Comparison of ENCODE assay signal across 13 mouse cellular contexts in the genomic region with DNA sequence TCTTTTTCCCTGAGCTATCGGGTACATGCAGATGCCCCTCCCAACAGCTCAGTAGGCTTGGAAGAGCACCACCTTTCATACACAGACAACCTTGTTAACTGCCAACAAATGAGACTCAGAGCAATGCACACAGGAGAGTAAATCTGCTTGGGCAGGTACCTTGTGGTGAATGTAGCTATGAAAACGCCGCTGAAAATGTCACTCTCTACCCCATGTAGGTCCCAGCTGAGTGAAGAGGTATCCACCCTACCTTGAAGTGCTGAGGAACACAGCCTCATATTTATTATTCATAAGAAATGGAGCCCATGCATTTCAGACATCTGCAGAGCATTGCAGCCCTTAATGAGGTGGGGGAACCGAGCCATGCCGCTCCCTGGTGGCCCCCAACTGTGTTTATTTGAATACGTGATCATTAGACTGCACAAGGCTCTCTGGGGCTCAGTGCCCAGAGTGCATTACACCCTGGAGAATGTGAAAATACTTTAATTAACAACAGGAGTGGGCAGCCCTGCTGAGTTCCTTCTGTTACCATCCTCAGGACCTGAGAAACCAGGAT. TPM values are rescaled to one million over a fixed set of nuclear protein-coding genes. Genes with fewer than 3 reads are reported as not detected.
DNase-seq lines count a peak whose midpoint lies in the region; ATAC-seq and TF ChIP-seq lines count a peak whose summit lies in the region.
"Had no signal": no experiment of that assay in that cellular context is flagged by ENCODE, and none has a peak within 500 bp of the region (broad histone marks: within the 10 kb centered on the region; RNA-seq: fewer than 3 reads in every experiment).

No protein-coding gene starts in this region.

- H3K27me3 ChIP-seq in hindbrain, embryonic 16.5 days (replicated peaks; ENCODE audit: control insufficient read depth, insufficient read depth, low read length): no peaks in the 10 kb centered on the region
- no peaks in the 10 kb centered on the region for H3K27me3 ChIP-seq in liver, postnatal 0 days (ENCODE audit: insufficient read depth, low read length)
- H3K27me3 ChIP-seq: CH12.LX; embryonic facial prominence, embryonic 13.5 days; kidney, embryonic 15.5 days; liver, embryonic 13.5 days had no signal

- no peak overlapping the region for H3K27ac ChIP-seq in hindbrain, embryonic 16.5 days (ENCODE audit: low read depth, low read length)
- no peak overlapping the region for H3K27ac ChIP-seq in liver, postnatal 0 days (ENCODE audit: low read depth)
- H3K27ac ChIP-seq: embryonic facial prominence, embryonic 13.5 days; heart, adult 2 months; kidney, embryonic 15.5 days; liver, embryonic 13.5 days had no signal

- TF ChIP-seq EP300 in liver, postnatal 0 days (IDR thresholded peaks at IDR 0.05; ENCODE audit: low read depth): no peak

- H3K4me1 ChIP-seq in hindbrain, embryonic 16.5 days (ENCODE audit: control insufficient read depth, insufficient read depth, low read depth, low read length): peaks cover 4% of the 10 kb centered on the region
- no peaks in the 10 kb centered on the region for H3K4me1 ChIP-seq in liver, postnatal 0 days (ENCODE audit: insufficient read depth)
- H3K4me1 ChIP-seq: kidney, embryonic 15.5 days; liver, embryonic 13.5 days had no signal

- intact Hi-C loops in left cerebral cortex, postnatal 25 days (cut with DNase I): no loop called here
- intact Hi-C loops in left cerebral cortex, postnatal 10 days (cut with DNase I): no loop called here

- 26% methylated on average over 6 of the region's 6 CpGs for WGBS in hindbrain, embryonic 16.5 days
- WGBS in liver, postnatal 0 days (ENCODE audit: insufficient replicate concordance): 77% methylated on average over 6 of the region's 6 CpGs

- no peak for TF ChIP-seq CTCF in liver, postnatal 0 days (IDR thresholded peaks at IDR 0.05; ENCODE audit: low read depth)

- peak; percentile 72 for ATAC-seq in hindbrain, embryonic 16.5 days
- no peak for ATAC-seq in liver, postnatal 0 days
- ATAC-seq in erythroblast, adult 5-6 weeks (replicated peaks; ENCODE audit: low FRiP score, poor library complexity, severe bottlenecking): no peak

- H3K9me3 ChIP-seq in hindbrain, embryonic 16.5 days (ENCODE audit: control insufficient read depth, low read length): peaks cover 2% of the 10 kb centered on the region
- H3K9me3 ChIP-seq in liver, postnatal 0 days (ENCODE audit: low read length): no peaks in the 10 kb centered on the region
- H3K9me3 ChIP-seq: embryonic facial prominence, embryonic 13.5 days; kidney, embryonic 15.5 days; liver, embryonic 13.5 days had no signal

- DNase-seq in left cerebral cortex, postnatal 25 days (ENCODE audit: low spot score in 2 of 2): peak; percentile 17 to 41
- DNase-seq in left cerebral cortex, postnatal 10 days (ENCODE audit: extremely low spot score in 1 of 2, low spot score in 2 of 2): no peak
- peak; percentile 64 to 75 for DNase-seq in cerebellum, postnatal 25 days
- DNase-seq in retina, postnatal 1 day: peak; percentile 60
- DNase-seq in liver, postnatal 0 days: no peak
- DNase-seq in gastrocnemius, adult 8-10 months (ENCODE audit: low spot score in 2 of 2): no peak
- DNase-seq: heart, adult 2 months; liver, embryonic 13.5 days had no signal

- H3K4me3 ChIP-seq in hindbrain, embryonic 16.5 days (ENCODE audit: low read length): no peak overlapping the region
- H3K4me3 ChIP-seq in liver, postnatal 0 days (ENCODE audit: low read depth, low read length): no peak overlapping the region
- H3K4me3 ChIP-seq: embryonic facial prominence, embryonic 13.5 days; heart, adult 2 months; kidney, embryonic 15.5 days; liver, embryonic 13.5 days had no signal

- H3K36me3 ChIP-seq in hindbrain, embryonic 16.5 days (ENCODE audit: control insufficient read depth, insufficient read depth, low read length): no peaks in the 10 kb centered on the region
- H3K36me3 ChIP-seq in liver, postnatal 0 days (replicated peaks; ENCODE audit: insufficient read depth, low read length): no peaks in the 10 kb centered on the region
- H3K36me3 ChIP-seq: embryonic facial prominence, embryonic 13.5 days; kidney, embryonic 15.5 days; liver, embryonic 13.5 days had no signal

- H3K9ac ChIP-seq in hindbrain, embryonic 16.5 days (ENCODE audit: low read depth, low read length): no peak overlapping the region
- H3K9ac ChIP-seq in liver, postnatal 0 days (replicated peaks): no peak overlapping the region
- H3K9ac ChIP-seq: embryonic facial prominence, embryonic 13.5 days; kidney, embryonic 15.5 days; liver, embryonic 13.5 days had no signal

- 0 out of 2 replicates have a peak overlapping the region, but pooled peaks have one; percentile 2 for H3K4me2 ChIP-seq in hindbrain, embryonic 16.5 days (ENCODE audit: low read length)
- H3K4me2 ChIP-seq in liver, postnatal 0 days (ENCODE audit: low read depth, low read length): no peak overlapping the region
- H3K4me2 ChIP-seq: embryonic facial prominence, embryonic 13.5 days; kidney, embryonic 15.5 days; liver, embryonic 13.5 days had no signal

RNA-seq across cellular contexts. Expression of a gene that starts 53.8 kb away (rescaled TPM):
- 1 to 10 TPM; 3.9 to 4.5 TPM for total RNA-seq in left cerebral cortex, postnatal 25 days (2021)
- 1 to 10 TPM; 2.5 to 3.7 TPM for total RNA-seq in left cerebral cortex, postnatal 10 days (2021)
- 13.9 and 22.0 TPM in 2 replicates for polyA plus RNA-seq in hindbrain, embryonic 16.5 days (2015; fragmentation: Nextera tagmentation; extraction: Ambion mirVana)
- polyA plus RNA-seq in liver, postnatal 0 days (2015; fragmentation: Nextera tagmentation; extraction: Ambion mirVana): 7.4 and 9.3 TPM in 2 replicates
- 52.6 and 61.2 TPM in 2 replicates for total RNA-seq in erythroblast, adult 5-6 weeks (2015; ENCODE audit: low replicate concordance)
- total RNA-seq in erythroblast, adult 5-6 weeks (2017; ENCODE audit: low replicate concordance): 62.8 and 65.1 TPM in 2 replicates
- 1 to 10 TPM; 2.4 to 9.4 (median 5.1) TPM for total RNA-seq in gastrocnemius, adult 8-10 months (2022)

Comparison
In these comparisons a context has a peak if more than half of its experiments do, and no peak if none do; other contexts are left out.
1. DNase-seq: peak in left cerebral cortex, postnatal 25 days (2 of 2), cerebellum, postnatal 25 days (2 of 2) and retina, postnatal 1 day (single experiment); none in left cerebral cortex, postnatal 10 days (0 of 2), liver, postnatal 0 days (single experiment) and gastrocnemius, adult 8-10 months (0 of 2).
2. RNA of a gene that starts 53.8 kb away (total RNA-seq): 52.6 to 65.1 TPM in erythroblast, adult 5-6 weeks; 2.4 to 9.4 TPM in gastrocnemius, adult 8-10 months, 3.9 to 4.5 TPM in left cerebral cortex, postnatal 25 days and 2.5 to 3.7 TPM in left cerebral cortex, postnatal 10 days; every median in the first group is over 4 times any median in the second.